Mouse (Mus musculus) neural tube, embryonic 13.5 days (tissue): ENCODE results near the gene Ski. TPM values are rescaled to one million over a fixed set of nuclear protein-coding genes. Genes with fewer than 3 reads are reported as not detected.

Source experiments
- ATAC-seq: fragments of 200-750 bp; cut with Nextera tagmentation; 2 replicates; pipeline ENCODE4 v1.8.0; 2017; ENCODE audit warnings: low read depth, mild to moderate bottlenecking, moderate TSS enrichment, moderate library complexity
- H3K27ac ChIP-seq: fragments of 300-500 bp; sonication (generic); replicated peaks from 2 replicates; pipeline ENCODE4 v1.5.1; 2015; ENCODE audit warnings: moderate library complexity, mild to moderate bottlenecking, inconsistent platforms
- H3K27me3 ChIP-seq: fragments of 300-500 bp; sonication (generic); 2 replicates; pipeline ENCODE4 v1.6.1; 2015; ENCODE audit warnings: mild to moderate bottlenecking, inconsistent platforms
- H3K36me3 ChIP-seq: fragments of 300-500 bp; sonication (generic); 2 replicates; pipeline ENCODE4 v1.6.1; 2015; ENCODE audit warnings: mild to moderate bottlenecking, inconsistent platforms
- H3K4me1 ChIP-seq: fragments of 300-500 bp; sonication (generic); replicated peaks from 2 replicates; pipeline ENCODE4 v1.6.1; 2015; ENCODE audit warnings: inconsistent platforms
- H3K4me2 ChIP-seq: fragments of 300-500 bp; sonication (generic); 2 replicates; pipeline ENCODE4 v1.6.1; 2015; ENCODE audit warnings: inconsistent platforms, mild to moderate bottlenecking, moderate library complexity
- H3K4me3 ChIP-seq: fragments of 300-500 bp; sonication (generic); 2 replicates; pipeline ENCODE4 v1.5.1; 2015; ENCODE audit warnings: mild to moderate bottlenecking, inconsistent platforms
- H3K9ac ChIP-seq: fragments of 300-500 bp; sonication (generic); 2 replicates; pipeline ENCODE4 v1.6.1; 2015; ENCODE audit warnings: moderate library complexity, mild to moderate bottlenecking, inconsistent platforms
- H3K9me3 ChIP-seq: fragments of 300-500 bp; sonication (generic); 2 replicates; pipeline ENCODE4 v1.6.1; 2016; ENCODE audit warnings: inconsistent platforms
- WGBS: fragments of 180-500 bp; shearing (Covaris S2); methylation state at CpG from one replicate; pipeline ENCODE4 v1.1.7; 2015; 5-methylcytosine and 5-hydroxymethylcytosine counted together
- polyA plus RNA-seq: library from polyadenylated mRNA; unstranded; fragments of >200 nt; fragmentation: Nextera tagmentation; extraction: Ambion mirVana; gene quantifications from 2 replicates; pipeline ENCODE4 v1.2.1, GENCODE M21; 2015

The Ski gene
- polyA plus RNA-seq, 1 experiment from 2014 or later: 11.3 TPM

- Histone ChIP-seq H3K9ac (peak overlapping the region; percentile 17; the same call in 1 of the 2 replicates), H3K4me1 (peaks cover 52% of the 10 kb centered on the region), H3K4me3 (no peak overlapping the region), H3K27me3 (no peaks in the 10 kb centered on the region), H3K36me3 (no peaks in the 10 kb centered on the region), H3K27ac (peak overlapping the region; percentile 33; the same call in 1 of the 2 replicates), H3K4me2 (no peak overlapping the region), H3K9me3 (no peaks in the 10 kb centered on the region)
- ATAC-seq: no peak
- 91% methylated on average over 10 of the region's 10 CpGs for WGBS
Observed at GRCm38 (mm10) chr4:155129132-155129917, 93.1 kb downstream of the Ski start.

GRCm38 (mm10) chr4:155128411-155128810 lies 94.0 kb downstream of the Ski start:
- Histone ChIP-seq H3K4me2 (no peak overlapping the region), H3K9me3 (no peaks in the 10 kb centered on the region), H3K4me3 (no peak overlapping the region), H3K4me1 (peaks cover 46% of the 10 kb centered on the region), H3K9ac (no peak overlapping the region), H3K27ac (no peak overlapping the region), H3K27me3 (no peaks in the 10 kb centered on the region), H3K36me3 (no peaks in the 10 kb centered on the region)
- ATAC-seq: no peak
- 92% methylated on average over 15 of the region's 15 CpGs for WGBS

GRCm38 (mm10) chr4:155126602-155127372 lies 95.6 kb downstream of the Ski start:
- Histone ChIP-seq H3K27ac (0 out of 2 replicates have a peak overlapping the region, but pooled peaks have one; percentile 23), H3K36me3 (no peaks in the 10 kb centered on the region), H3K27me3 (no peaks in the 10 kb centered on the region), H3K4me2 (no peak overlapping the region), H3K4me3 (no peak overlapping the region), H3K9ac (no peak overlapping the region), H3K9me3 (no peaks in the 10 kb centered on the region), H3K4me1 (peaks cover 59% of the 10 kb centered on the region)
- ATAC-seq: no peak
- WGBS: 66% methylated on average over 7 of the region's 7 CpGs

- H3K27ac ChIP-seq: no peak overlapping the region
- H3K4me1 ChIP-seq: peaks cover 63% of the 10 kb centered on the region
- WGBS: 92% methylated on average over 5 of the region's 5 CpGs
Observed at GRCm38 (mm10) chr4:155126194-155126593, 96.2 kb downstream of the Ski start.

GRCm38 (mm10) chr4:155125310-155125709 lies 97.1 kb downstream of the Ski start:
- no peak for ATAC-seq
- H3K4me2 ChIP-seq: no peak overlapping the region
- 52% methylated on average over 7 of the region's 7 CpGs for WGBS
- H3K36me3 ChIP-seq: no peaks in the 10 kb centered on the region
- no peaks in the 10 kb centered on the region for H3K9me3 ChIP-seq
- H3K4me3 ChIP-seq: no peak overlapping the region
- H3K4me1 ChIP-seq: peaks cover 68% of the 10 kb centered on the region
- no peak overlapping the region for H3K9ac ChIP-seq
- H3K27me3 ChIP-seq: no peaks in the 10 kb centered on the region
- no peak overlapping the region for H3K27ac ChIP-seq

More at GRCm38 (mm10) chr4:155126194-155126593, 96.2 kb downstream of the Ski start:
- Histone ChIP-seq H3K9ac (no peak overlapping the region), H3K4me3 (no peak overlapping the region), H3K27me3 (no peaks in the 10 kb centered on the region), H3K36me3 (no peaks in the 10 kb centered on the region), H3K4me2 (no peak overlapping the region), H3K9me3 (no peaks in the 10 kb centered on the region)
- ATAC-seq: no peak

- Histone ChIP-seq H3K27ac (0 out of 2 replicates have a peak overlapping the region, but pooled peaks have one; percentile 7), H3K4me2 (no peak overlapping the region), H3K9ac (no peak overlapping the region), H3K4me1 (peaks cover 57% of the 10 kb centered on the region), H3K9me3 (no peaks in the 10 kb centered on the region), H3K27me3 (no peaks in the 10 kb centered on the region), H3K36me3 (no peaks in the 10 kb centered on the region), H3K4me3 (no peak overlapping the region)
- 81% methylated on average over 9 of the region's 9 CpGs for WGBS
- no peak for ATAC-seq
Observed at GRCm38 (mm10) chr4:155123868-155124534, 98.4 kb downstream of the Ski start.

- peak; percentile 70 for ATAC-seq
- Histone ChIP-seq H3K27ac (peak overlapping the region; percentile 83), H3K4me2 (peak overlapping the region; percentile 16; the same call in 1 of the 2 replicates), H3K27me3 (no peaks in the 10 kb centered on the region), H3K36me3 (no peaks in the 10 kb centered on the region), H3K9me3 (no peaks in the 10 kb centered on the region), H3K4me1 (peaks cover 70% of the 10 kb centered on the region), H3K9ac (peak overlapping the region; percentile 22; the same call in 1 of the 2 replicates), H3K4me3 (0 out of 2 replicates have a peak overlapping the region, but pooled peaks have one; percentile 3)
- 20% methylated on average over 16 of the region's 16 CpGs for WGBS
Observed at GRCm38 (mm10) chr4:155122444-155123040, 99.8 kb downstream of the Ski start.

GRCm38 (mm10) chr4:155121915-155122443 lies 100.4 kb downstream of the Ski start:
- no peaks in the 10 kb centered on the region for H3K27me3 ChIP-seq
- 86% methylated on average over 6 of the region's 6 CpGs for WGBS
- no peaks in the 10 kb centered on the region for H3K9me3 ChIP-seq
- peak overlapping the region; percentile 16; the same call in 1 of the 2 replicates for H3K4me2 ChIP-seq
- H3K27ac ChIP-seq: peak overlapping the region; percentile 83
- no peak for ATAC-seq
- peaks cover 70% of the 10 kb centered on the region for H3K4me1 ChIP-seq
- 0 out of 2 replicates have a peak overlapping the region, but pooled peaks have one; percentile 3 for H3K4me3 ChIP-seq
- no peaks in the 10 kb centered on the region for H3K36me3 ChIP-seq
- H3K9ac ChIP-seq: peak overlapping the region; percentile 22; the same call in 1 of the 2 replicates

GRCm38 (mm10) chr4:155121222-155121621 lies 101.2 kb downstream of the Ski start:
- no peak for ATAC-seq
- H3K4me3 ChIP-seq: no peak overlapping the region
- no peaks in the 10 kb centered on the region for H3K9me3 ChIP-seq
- no peaks in the 10 kb centered on the region for H3K27me3 ChIP-seq
- no peaks in the 10 kb centered on the region for H3K36me3 ChIP-seq
- no peak overlapping the region for H3K27ac ChIP-seq
- no peak overlapping the region for H3K4me2 ChIP-seq
- no peak overlapping the region for H3K9ac ChIP-seq
- 88% methylated on average over 6 of the region's 6 CpGs for WGBS
- H3K4me1 ChIP-seq: peaks cover 65% of the 10 kb centered on the region

- WGBS: 77% methylated on average over 5 of the region's 5 CpGs
- H3K4me2 ChIP-seq: no peak overlapping the region
- H3K4me1 ChIP-seq: peaks cover 65% of the 10 kb centered on the region
- no peak overlapping the region for H3K4me3 ChIP-seq
- H3K9me3 ChIP-seq: no peaks in the 10 kb centered on the region
- no peak for ATAC-seq
- no peak overlapping the region for H3K9ac ChIP-seq
- no peak overlapping the region for H3K27ac ChIP-seq
- H3K36me3 ChIP-seq: no peaks in the 10 kb centered on the region
- H3K27me3 ChIP-seq: no peaks in the 10 kb centered on the region
Observed at GRCm38 (mm10) chr4:155120583-155120982, 101.8 kb downstream of the Ski start.

- Histone ChIP-seq H3K9ac (no peak overlapping the region), H3K4me1 (peaks cover 60% of the 10 kb centered on the region), H3K27me3 (no peaks in the 10 kb centered on the region), H3K9me3 (no peaks in the 10 kb centered on the region), H3K4me2 (no peak overlapping the region), H3K27ac (no peak overlapping the region), H3K36me3 (no peaks in the 10 kb centered on the region), H3K4me3 (no peak overlapping the region)
- WGBS: 78% methylated on average over 7 of the region's 7 CpGs
- ATAC-seq: no peak
Observed at GRCm38 (mm10) chr4:155120038-155120437, 102.4 kb downstream of the Ski start.
